Mouse (Mus musculus) adipocyte (in vitro differentiated cells): Measurements from ENCODE around the gene Golph3l.
"Not testable (repeated sequence)": the region's sequence is repeated elsewhere in the genome, so short reads cannot be mapped to it uniquely, and the experiment has no call there.

Experiments
- DNase-seq: peaks from one replicate; pipeline ENCODE4 v3.0.0-alpha.2; 2016; ENCODE audit warnings: low spot score

Gene Golph3l

DNA sequence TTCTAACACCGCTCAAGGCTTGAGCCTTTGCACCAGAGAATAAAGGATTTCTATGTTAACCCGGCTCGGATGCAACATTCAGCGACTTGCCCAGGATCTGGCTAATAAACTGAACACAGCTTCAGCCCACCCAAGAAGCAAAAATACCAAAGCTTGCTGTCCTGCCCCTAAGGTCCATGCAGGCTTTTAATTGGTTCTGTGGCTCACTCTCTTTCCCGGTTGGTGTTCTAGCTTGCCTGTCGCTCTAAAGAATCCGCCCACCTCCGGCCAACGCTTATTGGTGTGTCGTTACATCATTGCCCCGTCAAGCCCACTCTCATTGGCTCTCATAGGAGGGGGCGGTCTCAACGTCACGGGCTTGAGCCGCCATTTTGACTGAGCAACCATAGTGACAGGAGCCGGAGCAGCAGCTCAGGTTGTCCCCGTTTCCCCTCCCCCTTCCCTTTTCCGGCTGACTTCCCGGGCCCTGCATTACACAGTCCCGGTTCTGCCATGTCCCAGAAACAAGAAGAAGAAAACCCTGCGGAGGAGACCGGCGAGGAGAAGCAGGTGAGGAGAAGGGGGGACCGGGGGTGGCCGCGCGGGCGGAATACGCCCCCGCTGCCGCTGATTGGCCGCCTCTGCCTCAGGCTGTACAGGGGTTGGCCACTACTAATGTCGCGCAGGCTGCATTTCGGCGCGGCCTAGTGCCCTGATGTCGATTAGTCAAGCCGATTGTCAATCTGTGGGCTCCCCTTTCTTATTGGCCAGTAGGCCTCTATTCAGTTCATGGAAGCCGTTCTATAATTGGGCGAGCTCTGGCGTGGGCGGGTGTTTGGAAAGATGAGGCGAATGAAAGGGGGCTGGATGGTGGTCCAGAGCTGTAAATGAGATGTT is 36.1 kb downstream of the Golph3l start, which contains the start of gene Ensa:
TSS of gene Ensa (plus strand) at position 366 of the 876 bp plus-strand sequence.
- peak; percentile 100 for DNase-seq

DNA sequence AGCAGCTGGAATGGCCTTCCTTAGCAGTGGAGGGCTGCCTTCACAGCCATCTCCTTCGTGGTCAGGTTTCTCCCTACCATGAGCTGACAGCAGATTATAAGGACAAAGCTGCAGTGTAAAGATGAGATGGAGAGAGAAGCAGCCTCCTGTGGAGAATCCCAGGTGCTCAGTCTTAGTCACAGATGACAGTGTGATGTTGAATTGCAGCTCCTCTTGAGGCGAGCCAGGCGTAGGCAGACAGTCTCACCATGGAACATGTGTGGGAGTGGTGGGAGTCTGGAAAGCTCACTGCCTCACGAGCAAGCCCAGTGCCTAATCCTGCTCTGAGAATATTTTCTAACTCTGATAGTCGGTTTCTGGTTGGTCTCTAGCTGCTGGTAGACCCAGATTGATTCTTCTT is 39.0 kb downstream of the Golph3l start:
- DNase-seq: no peak

DNA sequence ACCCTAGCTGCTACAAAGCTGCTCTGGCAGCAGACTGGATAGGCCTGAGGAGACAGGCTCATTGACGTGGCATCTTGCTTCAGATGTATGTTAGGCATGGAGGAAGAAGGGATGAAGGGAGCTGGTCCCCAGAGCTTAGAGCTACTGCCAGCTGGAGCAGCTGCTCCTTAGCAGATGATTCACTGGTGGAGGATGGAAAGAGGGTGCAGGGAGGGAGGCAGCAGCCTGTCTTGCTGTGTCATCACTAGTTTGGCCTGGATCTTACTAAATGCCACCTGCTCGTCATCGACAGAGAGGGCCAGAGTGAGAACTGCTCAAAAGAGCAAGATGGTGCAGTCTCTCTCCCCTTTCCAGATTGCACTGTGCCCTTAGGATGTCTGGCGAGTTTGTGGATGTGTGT is 41.0 kb downstream of the Golph3l start:
- DNase-seq: no peak

DNA sequence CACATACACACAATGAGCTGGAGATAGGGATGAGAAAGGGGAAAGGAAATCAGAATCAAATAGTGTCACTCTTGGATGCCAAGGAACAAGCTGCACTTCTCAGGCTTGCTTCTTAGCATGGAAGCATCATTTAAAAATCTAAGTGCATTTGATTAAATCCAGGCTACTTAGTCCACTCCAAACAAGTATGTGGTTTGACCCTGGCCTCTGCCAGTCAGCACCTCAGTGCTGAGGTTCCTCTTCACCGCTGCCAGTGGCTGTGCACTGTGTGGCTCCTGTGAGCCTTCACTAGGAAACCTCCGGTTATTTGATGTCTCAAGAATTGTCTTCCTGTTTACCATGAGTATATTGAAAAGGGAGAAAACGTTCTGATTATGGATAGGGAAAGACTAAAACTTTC is 42.1 kb downstream of the Golph3l start:
- no peak for DNase-seq

DNA sequence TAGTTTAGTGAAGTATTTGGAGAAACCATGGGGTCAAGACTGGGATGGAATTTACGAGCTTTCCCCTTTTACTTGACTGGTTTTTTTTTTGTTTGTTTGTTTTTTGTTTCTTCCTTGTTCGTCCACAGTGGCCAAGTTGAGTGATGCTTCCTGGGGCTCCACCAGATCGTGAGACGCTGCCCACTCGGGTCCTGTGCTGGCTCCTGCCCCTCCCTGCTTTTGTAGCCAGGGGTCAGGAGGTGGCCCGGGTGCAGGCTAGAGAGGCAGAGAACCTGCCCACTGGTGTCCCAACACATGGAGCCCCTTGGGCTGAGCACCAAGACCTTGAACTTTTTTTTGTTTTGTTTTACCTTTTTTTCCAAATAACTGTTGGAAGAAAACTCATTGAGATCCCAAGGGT is 42.6 kb downstream of the Golph3l start:
- no peak for DNase-seq

DNA sequence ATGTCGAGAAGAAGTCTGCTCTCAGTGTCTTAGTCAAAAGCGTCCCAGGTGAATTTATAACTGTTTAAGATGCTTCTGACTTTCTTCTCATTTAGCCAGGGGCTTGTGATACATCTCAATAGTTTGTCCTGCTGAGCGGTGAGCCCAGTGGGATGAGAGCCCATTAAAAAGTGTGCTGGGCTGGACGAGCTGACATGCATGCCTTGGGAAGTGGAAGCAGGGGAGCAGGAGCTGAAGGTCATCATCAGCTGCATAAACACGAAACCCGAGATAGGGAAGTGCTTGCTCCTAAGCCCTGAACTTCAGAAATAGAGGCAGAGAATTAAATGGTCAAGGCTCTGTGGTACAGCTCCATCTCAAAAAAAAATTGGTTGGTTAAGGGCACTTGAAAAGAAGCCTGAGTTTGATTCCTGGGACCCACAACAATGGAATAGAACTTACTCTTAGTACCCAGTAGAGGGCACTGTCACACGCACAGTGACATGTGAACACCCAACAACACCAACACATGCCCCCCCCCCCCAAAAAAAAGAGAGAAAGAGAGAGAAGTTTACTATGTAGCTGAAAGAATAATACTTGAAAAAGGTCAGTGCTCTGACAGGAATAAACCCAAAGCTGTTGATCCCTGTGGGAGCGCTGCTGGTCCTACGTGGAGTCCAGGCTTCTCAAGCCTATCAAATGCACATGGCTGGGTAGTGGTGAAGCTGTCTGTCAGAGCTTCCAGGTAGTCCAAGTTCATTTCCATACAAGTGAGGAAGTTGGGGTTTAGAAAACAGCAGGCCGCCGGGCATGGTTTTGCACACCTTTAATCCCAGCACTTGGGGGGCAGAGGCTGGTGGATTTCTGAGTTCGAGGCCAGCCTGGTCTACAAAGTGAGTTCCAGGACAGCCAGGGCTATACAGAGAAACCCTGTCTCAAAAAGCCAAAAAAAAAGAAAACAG is 44.2 kb downstream of the Golph3l start:
- DNase-seq: peak; percentile 62

DNA sequence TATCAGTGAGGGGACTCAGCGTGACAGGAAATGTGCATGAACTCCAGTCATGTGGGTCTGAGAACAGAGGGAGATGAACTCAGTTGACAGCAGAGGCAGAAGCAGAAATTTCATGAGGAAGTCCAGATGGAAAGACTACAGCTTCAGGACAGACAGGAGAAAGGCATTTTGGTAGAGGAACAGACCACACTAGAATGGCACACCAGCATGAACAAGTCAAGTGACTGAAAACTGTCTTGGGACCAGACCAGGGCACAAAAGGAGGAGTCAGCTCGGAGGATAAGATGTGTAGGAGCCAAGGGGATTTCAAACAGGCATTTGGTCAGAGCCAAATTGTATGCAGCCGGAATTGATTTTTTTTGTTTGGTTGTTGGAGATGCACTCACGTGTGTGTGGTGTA is 46.9 kb downstream of the Golph3l start:
- DNase-seq: peak; percentile 45

DNA sequence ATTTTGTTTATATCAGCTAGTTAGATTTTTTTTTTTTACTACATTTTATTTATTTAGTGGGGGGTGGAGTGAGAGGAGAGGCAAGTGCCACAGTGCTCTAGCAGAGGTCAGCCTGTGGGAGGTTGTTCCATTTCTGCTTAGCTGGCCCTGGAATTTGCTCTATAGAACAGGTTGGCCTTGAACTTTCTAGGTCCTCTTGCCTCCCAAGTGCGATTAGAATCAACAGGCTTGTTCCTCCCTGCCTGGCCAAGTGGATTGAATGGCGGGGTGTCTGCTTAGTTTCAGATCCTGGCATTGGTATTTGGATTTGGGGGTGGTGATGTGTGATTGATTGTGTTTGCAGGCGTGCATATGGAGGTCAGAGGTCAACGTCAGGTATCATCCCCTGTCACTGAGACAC is 47.3 kb downstream of the Golph3l start:
- DNase-seq: no peak

DNA sequence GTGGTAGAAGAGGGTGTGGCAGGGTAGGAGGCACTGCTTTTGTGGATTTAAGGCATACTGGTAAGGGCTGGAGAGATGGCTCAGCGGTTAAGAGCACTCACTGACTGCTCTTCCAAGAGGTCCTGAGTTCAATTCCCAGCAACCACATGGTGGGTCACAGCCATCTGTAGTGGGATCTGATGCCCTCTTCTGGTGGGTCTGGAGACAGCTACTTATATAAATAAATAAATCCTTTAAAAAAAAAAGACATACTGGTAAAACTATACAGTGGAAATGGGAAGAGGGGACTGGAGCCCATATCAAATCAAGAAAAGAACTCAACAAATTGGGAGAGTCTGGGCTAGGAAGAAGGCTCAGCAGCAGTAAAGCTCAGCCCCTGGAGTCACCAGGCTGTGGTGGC is 51.0 kb downstream of the Golph3l start:
- no peak for DNase-seq

DNA sequence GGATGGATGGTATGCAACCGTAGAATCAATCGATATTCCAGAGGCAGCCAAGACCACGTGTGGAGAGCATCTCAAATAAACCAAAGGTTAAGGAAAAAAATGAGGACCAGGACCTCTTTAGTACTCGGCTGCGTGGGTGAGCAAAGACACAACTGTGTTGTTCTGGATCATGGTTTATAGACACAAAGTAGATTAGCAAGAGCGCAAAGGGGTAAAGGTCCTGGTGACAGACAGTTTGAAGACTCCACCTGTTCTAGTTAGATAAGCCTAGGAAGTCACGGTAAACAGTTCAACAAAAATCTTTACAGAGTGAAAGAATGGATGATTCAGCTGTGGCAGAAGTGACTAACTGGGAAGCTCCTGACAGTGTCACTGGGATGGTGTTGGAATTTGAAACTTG is 54.4 kb downstream of the Golph3l start:
- no peak for DNase-seq

DNA sequence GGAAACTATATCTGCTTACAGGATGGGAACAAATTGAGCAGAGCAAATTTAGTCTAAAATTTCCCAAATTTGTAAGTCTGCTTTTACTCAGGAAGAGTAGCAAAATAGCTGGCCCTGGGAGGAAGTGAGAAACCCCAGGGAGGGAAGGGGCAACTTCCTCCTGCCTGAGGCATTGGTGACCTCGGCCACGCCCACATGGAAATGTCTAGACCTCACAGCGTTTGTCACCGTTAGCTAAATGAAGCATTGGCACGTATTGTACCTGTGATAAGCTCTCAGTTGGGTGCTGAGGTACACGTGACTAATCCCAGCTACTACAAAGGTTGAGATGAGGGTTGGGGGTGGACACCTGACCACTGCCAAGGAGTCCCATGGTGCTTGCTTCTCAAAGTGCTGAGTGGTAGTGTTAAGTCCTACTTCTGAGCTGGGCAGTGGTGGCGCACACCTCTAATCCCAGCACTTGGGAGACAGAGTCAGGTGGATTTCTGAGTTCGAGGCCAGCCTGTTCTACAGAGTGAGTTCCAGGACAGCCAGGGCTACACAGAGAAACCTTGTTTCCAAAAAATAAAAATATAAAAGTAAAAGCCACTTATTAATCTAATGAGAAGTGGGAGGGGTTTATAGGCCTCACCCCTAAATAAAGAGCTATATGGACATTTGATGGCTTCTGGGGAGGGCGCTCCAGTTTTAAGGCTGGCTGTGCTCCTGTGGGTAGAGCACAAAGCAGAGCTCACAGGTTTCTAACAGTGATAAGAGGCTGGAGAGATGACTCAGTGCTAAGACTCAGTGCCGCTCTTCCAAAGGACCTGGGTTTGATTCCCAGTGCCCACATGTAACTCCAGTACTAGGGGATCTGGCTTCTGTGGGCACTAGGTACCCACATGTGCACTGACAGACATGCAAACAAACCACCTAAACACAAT is 56.8 kb downstream of the Golph3l start:
- DNase-seq: no peak

DNA sequence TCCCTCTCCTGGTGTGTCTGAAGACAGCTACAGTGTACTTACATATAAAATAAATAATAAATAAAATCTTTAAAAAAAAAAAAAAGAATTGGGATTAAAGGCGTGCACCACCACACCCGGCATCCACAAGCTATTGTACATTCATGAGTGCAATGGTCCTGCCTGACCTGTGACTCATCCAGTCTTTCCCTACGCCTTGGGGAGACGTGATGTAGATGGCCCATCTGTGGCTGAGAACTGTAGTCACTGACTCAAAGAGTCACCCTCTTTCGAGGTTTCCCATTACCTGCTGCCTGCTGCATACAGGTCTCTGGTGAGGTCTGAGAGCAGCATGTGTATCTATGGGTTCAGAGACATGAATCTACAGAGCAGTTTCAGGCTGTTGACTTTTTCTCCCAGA is 59.3 kb downstream of the Golph3l start:
- DNase-seq: no peak

DNA sequence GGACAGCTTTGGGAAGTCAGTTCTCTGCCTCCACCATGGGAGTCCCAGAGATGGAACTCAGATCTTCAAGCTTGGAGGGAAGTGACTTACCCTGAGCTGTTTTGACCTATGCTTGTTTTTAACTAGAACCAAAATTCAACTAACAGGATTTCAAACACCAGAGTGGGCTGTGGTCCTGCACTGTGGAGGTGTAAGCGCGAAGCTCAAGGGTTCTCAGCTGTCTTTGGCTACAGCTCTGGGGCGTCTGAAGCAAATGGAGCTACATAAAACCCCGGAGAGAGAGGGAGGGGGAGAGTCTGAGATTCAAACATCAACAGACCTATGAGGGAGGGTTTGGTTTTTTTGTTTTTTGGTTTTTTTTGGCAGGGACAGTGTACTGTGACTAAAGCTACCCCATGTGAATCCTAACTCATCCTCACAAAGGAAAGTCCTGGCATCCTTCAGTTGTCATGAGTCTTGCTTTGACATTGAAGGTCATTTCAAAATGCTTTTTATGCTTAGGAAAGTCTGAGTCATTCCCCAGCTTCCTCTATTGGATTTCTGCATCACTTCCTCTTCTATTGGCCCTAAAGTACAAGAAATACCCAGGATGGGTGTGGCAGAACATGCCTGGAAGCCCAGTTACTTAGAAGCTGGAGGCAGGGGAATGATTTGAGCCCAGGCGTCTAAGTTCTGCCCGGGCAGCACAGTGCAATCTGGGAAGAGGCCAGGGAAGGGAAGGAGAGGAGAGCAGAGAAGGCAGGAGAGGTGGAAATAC is 61.7 kb downstream of the Golph3l start:
- peak; percentile 65 for DNase-seq

DNA sequence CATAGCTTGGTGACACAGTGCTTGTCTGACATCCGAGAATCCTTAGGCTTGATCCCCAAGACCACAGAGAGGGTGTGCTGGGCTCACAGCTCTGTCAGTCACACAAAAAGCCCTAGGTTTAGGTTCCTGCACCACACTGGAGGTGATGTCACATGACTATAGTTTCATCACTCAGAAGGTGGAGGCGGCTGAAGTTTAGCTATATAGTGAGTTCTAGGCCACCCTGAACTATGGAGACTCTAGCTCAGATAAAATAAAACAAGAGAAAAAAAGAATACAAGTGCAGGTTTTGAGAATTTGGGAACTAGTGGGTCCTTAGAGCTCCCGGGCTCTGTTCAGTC is 62.3 kb downstream of the Golph3l start:
- DNase-seq: no peak

DNA sequence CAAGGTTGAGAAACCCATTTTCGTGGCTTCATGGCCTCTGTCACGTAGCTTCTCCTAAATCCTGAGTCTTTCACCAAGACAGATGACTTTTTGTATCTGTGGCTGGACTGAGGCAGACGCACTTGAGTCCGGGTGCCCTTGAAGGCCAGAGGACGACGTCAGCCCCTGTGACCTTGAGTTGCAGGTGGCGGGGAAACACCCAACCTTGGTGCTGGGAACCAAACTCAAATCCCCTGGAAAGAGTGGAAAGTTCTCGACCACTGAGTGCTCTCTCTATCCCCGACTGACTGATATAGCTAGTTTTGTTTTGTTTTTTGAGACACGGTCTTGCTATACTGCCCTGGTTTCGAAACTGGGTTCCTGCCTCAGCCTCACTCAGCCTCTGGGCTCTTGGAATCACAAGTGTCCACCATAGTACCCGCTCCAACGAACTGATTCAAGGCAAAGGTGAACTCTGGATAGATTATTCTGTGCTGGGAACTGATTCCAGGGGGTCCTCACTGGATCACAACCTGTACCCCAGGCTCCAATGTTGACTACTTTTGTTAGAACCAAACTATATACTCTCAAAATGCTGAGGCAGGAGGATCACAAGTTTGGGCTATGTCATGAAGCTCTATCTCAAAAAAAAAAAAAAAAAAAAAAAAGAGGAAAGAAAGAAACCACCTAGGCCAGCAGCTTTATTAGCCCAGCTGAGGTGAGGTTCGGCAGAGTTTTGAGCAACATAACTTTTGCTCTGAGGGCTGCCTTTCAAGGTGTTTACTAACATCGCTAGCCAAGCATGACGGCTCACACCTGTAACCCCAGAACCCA is 62.9 kb downstream of the Golph3l start:
- no peak for DNase-seq

DNA sequence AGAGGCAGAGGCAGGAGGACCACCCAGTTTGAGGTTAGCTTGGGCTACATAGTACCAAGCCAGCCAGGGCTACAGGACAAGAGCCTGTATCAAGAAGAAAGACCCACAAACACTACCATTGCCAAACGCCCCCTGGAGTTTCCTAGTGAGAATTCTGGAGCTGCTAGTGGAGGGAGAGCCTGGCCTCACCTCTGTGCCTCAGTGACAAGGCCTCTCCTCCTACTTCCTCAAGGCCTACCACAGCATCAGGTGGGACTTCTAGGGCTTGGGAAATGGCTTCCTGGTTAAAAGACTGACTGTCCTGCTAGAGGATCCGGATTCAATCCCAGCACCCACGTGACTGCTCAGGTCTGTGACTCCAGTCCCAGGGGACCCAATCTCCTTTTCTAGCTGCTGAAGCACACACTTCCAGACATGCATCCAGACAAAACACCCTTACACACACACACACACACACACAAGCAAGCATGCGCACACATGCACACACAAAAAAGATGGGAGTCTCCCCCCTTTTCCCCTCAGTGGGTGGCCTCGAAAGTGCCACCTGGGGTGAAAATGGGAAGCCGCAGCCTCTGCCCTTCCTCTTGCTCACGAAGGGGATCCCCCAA is 63.6 kb downstream of the Golph3l start:
- DNase-seq: no peak

DNA sequence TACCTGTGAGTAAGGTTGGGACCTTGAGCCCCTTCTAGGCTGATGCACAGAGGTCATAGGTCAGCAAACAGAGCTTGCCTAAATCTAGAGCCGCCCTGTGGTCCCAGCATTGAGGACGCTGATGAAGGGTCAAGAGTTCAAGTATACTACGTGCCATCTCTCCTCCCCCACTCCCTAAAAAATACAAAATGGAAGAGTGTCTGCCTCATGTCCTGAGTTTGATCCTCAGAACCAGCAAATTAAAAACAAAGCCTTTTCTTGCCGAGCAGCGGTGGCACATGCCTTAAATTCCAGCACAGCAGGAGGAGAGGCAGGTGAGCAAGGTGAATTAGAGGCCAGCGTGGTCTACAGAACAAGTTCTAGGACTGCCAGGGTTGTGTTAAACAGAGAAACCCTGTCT is 64.1 kb downstream of the Golph3l start:
- DNase-seq: no peak

DNA sequence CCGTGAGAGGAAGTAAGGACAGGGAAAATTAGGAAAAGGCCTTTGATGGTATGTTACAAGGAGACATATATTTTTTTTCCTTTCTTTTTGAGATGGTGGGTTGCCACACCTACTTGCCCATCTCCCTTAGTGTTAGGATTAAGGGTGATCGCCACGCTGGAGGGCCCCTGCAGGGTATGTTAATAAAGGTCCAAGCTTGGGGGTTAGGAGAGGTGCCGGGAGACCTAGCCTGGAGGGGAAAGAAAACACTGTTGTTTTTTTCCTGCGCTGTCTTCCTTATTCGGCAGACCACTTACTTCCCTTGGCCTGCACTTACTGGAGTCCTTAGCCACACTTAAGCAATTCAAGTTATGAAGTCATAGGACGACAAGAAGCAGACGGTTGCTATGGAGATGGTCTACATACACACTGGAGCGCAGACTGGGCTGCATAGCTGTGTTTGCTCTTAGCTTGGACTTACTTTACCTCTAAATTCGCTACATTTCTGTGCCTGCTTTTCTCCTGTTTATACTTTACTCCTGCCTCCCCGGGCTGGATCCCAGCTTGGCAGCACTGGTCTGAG is 64.8 kb downstream of the Golph3l start:
- no peak for DNase-seq

DNA sequence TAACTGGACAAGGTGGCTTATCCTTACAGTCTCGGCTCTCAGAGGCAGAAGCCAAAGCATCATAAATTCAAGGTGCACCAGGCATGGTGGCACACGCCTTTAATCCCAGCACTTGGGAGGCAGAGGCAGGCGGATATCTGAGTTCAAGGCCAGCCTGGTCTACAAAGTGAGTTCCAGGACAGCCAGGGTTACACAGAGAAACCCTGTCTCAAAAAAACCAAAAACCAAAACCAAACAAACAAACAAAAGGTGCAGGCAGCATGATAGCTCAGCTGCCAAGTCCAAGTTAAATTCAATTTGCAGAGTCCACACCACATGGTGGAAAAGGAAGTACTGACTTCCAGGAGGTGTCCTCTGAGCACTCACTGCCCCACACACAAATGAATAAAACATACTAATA is 65.6 kb downstream of the Golph3l start:
- DNase-seq: not testable (repeated sequence)

DNA sequence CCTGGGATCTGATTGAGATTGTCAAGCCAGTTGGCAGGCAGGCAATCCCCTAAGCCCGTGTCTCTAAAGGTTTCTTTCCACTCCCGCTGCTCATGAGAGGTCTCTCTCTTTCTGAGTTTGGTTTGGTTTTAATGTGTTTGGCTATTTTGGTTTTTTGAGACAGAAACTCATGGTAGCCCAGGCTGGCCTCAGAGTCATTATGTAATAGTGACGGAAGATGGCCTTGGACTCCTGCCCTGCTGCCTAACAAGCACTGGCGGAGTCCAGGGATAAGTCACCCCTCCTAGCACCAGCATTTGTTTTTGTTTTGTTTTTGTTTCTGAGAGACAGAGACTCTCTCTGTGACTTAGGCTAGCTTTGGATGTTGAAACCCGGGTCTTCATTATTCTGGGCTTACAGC is 66.7 kb downstream of the Golph3l start:
- DNase-seq: no peak
